Comparison of ENCODE assay signal across 8 mouse cellular contexts in genomic region chr1:88698926-88699325, GRCm38 (mm10). TPM values are rescaled to one million over a fixed set of nuclear protein-coding genes. Genes with fewer than 3 reads are reported as not detected.
DNase-seq lines count a peak whose midpoint lies in the region; ATAC-seq and TF ChIP-seq lines count a peak whose summit lies in the region.

No protein-coding gene starts in this region.

- no peak for DNase-seq in heart, adult 9 months (ENCODE audit: low spot score in 2 of 2)
- DNase-seq in brain, embryonic 14.5 days (ENCODE audit: low read depth): peak; percentile 59
- DNase-seq in midbrain, embryonic 10.5 days (ENCODE audit: low spot score): peak; percentile 26
- no peak for DNase-seq in gastrocnemius, postnatal 4 days (ENCODE audit: low spot score in 2 of 2)
- DNase-seq in testis, postnatal 14 days (ENCODE audit: low spot score): no peak
- no peak for DNase-seq in right cerebral cortex, postnatal 25 days

- peak overlapping the region; percentile 87 for H3K4me2 ChIP-seq in heart, embryonic 16.5 days (ENCODE audit: low read depth, low read length)
- peak overlapping the region; percentile 81 for H3K4me2 ChIP-seq in forebrain, embryonic 16.5 days (ENCODE audit: low read length)

- no peaks in the 10 kb centered on the region for H3K36me3 ChIP-seq in heart, embryonic 16.5 days (ENCODE audit: control insufficient read depth, insufficient read depth)
- H3K36me3 ChIP-seq in forebrain, embryonic 16.5 days (ENCODE audit: control insufficient read depth, insufficient read depth): peaks cover 2% of the 10 kb centered on the region; the same call in 1 of the 2 replicates
- peaks cover 29% of the 10 kb centered on the region for H3K36me3 ChIP-seq in midbrain, embryonic 10.5 days

- peak overlapping the region; percentile 42 for H3K9ac ChIP-seq in heart, embryonic 16.5 days (ENCODE audit: low read length)
- peak overlapping the region; percentile 48 for H3K9ac ChIP-seq in forebrain, embryonic 16.5 days (replicated peaks; ENCODE audit: low read depth, low read length)

- no peak for TF ChIP-seq CTCF in brain, embryonic 14.5 days (IDR thresholded peaks at IDR 0.05; ENCODE audit: borderline replicate concordance, extremely low read depth, insufficient read depth, insufficient read length)

- peak overlapping the region; percentile 76 for H3K4me3 ChIP-seq in heart, embryonic 16.5 days (ENCODE audit: low read length)
- peak overlapping the region; percentile 90 for H3K4me3 ChIP-seq in forebrain, embryonic 16.5 days (replicated peaks; ENCODE audit: low read length)
- H3K4me3 ChIP-seq in midbrain, embryonic 10.5 days: peak overlapping the region; percentile 96

- 38% methylated on average over 5 of the region's 5 CpGs for WGBS in heart, embryonic 16.5 days
- WGBS in forebrain, embryonic 16.5 days: 2% methylated on average over 5 of the region's 5 CpGs
- WGBS in midbrain, embryonic 10.5 days: 12% methylated on average over 5 of the region's 5 CpGs

- H3K27ac ChIP-seq in heart, embryonic 16.5 days (ENCODE audit: low read length): no peak overlapping the region; the same call in 1 of the 2 replicates
- H3K27ac ChIP-seq in forebrain, embryonic 16.5 days (ENCODE audit: low read length): peak overlapping the region; percentile 73
- H3K27ac ChIP-seq in midbrain, embryonic 10.5 days (replicated peaks): peak overlapping the region; percentile 98

- no peaks in the 10 kb centered on the region for H3K27me3 ChIP-seq in heart, embryonic 16.5 days (ENCODE audit: control insufficient read depth, insufficient read depth, low read length)
- H3K27me3 ChIP-seq in forebrain, embryonic 16.5 days (replicated peaks; ENCODE audit: control insufficient read depth, insufficient read depth, low read length): no peaks in the 10 kb centered on the region
- peaks cover 15% of the 10 kb centered on the region for H3K27me3 ChIP-seq in midbrain, embryonic 10.5 days (ENCODE audit: low read depth, poor library complexity, severe bottlenecking)

- no peak for ATAC-seq in heart, embryonic 16.5 days (replicated peaks; ENCODE audit: extremely low read depth, insufficient read depth, low FRiP score)
- ATAC-seq in forebrain, embryonic 16.5 days: no peak

- no peaks in the 10 kb centered on the region for H3K9me3 ChIP-seq in heart, embryonic 16.5 days (replicated peaks; ENCODE audit: control insufficient read depth, low read length)
- H3K9me3 ChIP-seq in forebrain, embryonic 16.5 days (ENCODE audit: control insufficient read depth, low read length): no peaks in the 10 kb centered on the region
- H3K9me3 ChIP-seq in midbrain, embryonic 10.5 days (replicated peaks): no peaks in the 10 kb centered on the region

- peaks cover 2% of the 10 kb centered on the region for H3K4me1 ChIP-seq in heart, embryonic 16.5 days (ENCODE audit: control insufficient read depth, insufficient read depth, low read length)
- H3K4me1 ChIP-seq in forebrain, embryonic 16.5 days (replicated peaks; ENCODE audit: control insufficient read depth, insufficient read depth, low read length): peaks cover 22% of the 10 kb centered on the region
- peaks cover 44% of the 10 kb centered on the region for H3K4me1 ChIP-seq in midbrain, embryonic 10.5 days

- no peak for TF ChIP-seq POLR2A in brain, embryonic 14.5 days (IDR thresholded peaks at IDR 0.05; ENCODE audit: borderline replicate concordance, extremely low read depth, insufficient read depth, insufficient read length, poor library complexity, severe bottlenecking)

RNA-seq across cellular contexts. Expression of gene Arl4c, which starts 3.1 kb away (rescaled TPM):
- polyA plus RNA-seq in heart, embryonic 16.5 days (2015; fragmentation: Nextera tagmentation; extraction: Ambion mirVana): 7.7 and 7.9 TPM in 2 replicates
- polyA plus RNA-seq in brain, embryonic 14.5 days (2012; rRNA removed): 41.9 and 64.4 TPM in 2 replicates
- 37.1 and 39.7 TPM in 2 replicates for polyA plus RNA-seq in forebrain, embryonic 16.5 days (2015; fragmentation: Nextera tagmentation; extraction: Ambion mirVana)
- 18.6 and 22.4 TPM in 2 replicates for polyA plus RNA-seq in midbrain, embryonic 10.5 days (2016; fragmentation: Nextera tagmentation; extraction: Ambion mirVana)
- total RNA-seq in gastrocnemius, postnatal 4 days (2021): 1 to 10 TPM; 7.1 to 7.6 TPM

Comparison
In these comparisons a context has a peak if more than half of its experiments do, and no peak if none do; other contexts are left out.
1. DNase-seq: peak in brain, embryonic 14.5 days (single experiment) and midbrain, embryonic 10.5 days (single experiment); none in heart, adult 9 months (0 of 2), gastrocnemius, postnatal 4 days (0 of 2), testis, postnatal 14 days (single experiment) and right cerebral cortex, postnatal 25 days (single experiment).
2. Peak in every context shown above with its lines, with median percentiles within 50 percentile points of each other: H3K4me3 ChIP-seq.